Mouse (Mus musculus) MEL (cell line): ENCODE data around the gene Rela. TPM values are rescaled to one million over a fixed set of nuclear protein-coding genes. Genes with fewer than 3 reads are reported as not detected.

Source experiments
- DNase-seq: peaks from one replicate; pipeline ENCODE4 v3.0.0; 2011; ENCODE audit warnings: low read depth, low spot score
- H3K27ac ChIP-seq: 2 replicates; pipeline ENCODE4 v1.5.1; 2012; ENCODE audit warnings: low read depth, mild to moderate bottlenecking, control low read depth, low read length, moderate library complexity; ENCODE audit not compliant: control insufficient read depth
- H3K27me3 ChIP-seq, 2 experiments: fragments of 150-350 bp in 1 of 2; sonication (generic) in 1 of 2; 2 replicates each; pipeline ENCODE4 v1.6.1; 2012; ENCODE audit warnings: low read length in 2 of 2, mild to moderate bottlenecking in 2 of 2, improper control_type of control experiment in 1 of 2, moderate library complexity in 1 of 2; ENCODE audit not compliant: insufficient read depth in 2 of 2, control insufficient read depth in 1 of 2
- H3K36me3 ChIP-seq, 2 experiments: 2 replicates each; pipeline ENCODE4 v1.6.1; 2012 to 2014; ENCODE audit warnings: low read length in 2 of 2, improper control_type of control experiment in 1 of 2, inconsistent platforms in 1 of 2, mild to moderate bottlenecking in 1 of 2; ENCODE audit not compliant: insufficient read depth in 2 of 2, control insufficient read depth in 1 of 2
- H3K4me1 ChIP-seq, 2 experiments: fragments of 150-350 bp in 1 of 2; sonication (generic) in 1 of 2; 2 replicates each; pipeline ENCODE4 v1.6.1; 2012; ENCODE audit warnings: low read length in 2 of 2, improper control_type of control experiment in 1 of 2, mild to moderate bottlenecking in 1 of 2; ENCODE audit not compliant: insufficient read depth in 2 of 2, control insufficient read depth in 1 of 2
- H3K4me3 ChIP-seq, 2 experiments: fragments of 150-350 bp in 1 of 2; sonication (generic) in 1 of 2; 2 replicates each; pipeline ENCODE4 v1.5.1; 2012; ENCODE audit warnings: low read depth in 2 of 2, low read length in 2 of 2, mild to moderate bottlenecking in 2 of 2, moderate library complexity in 2 of 2, control low read depth in 1 of 2, improper control_type of control experiment in 1 of 2; ENCODE audit not compliant: control insufficient read depth in 1 of 2, insufficient read depth in 1 of 2
- H3K79me2 ChIP-seq: 2 replicates; pipeline ENCODE4 v1.6.1; 2012; ENCODE audit warnings: mild to moderate bottlenecking, low read length, moderate library complexity; ENCODE audit not compliant: control insufficient read depth, poor library complexity, insufficient read depth
- H3K9ac ChIP-seq: 2 replicates; pipeline ENCODE4 v1.6.1; 2012; ENCODE audit warnings: low read depth, mild to moderate bottlenecking, control low read depth, low read length, moderate library complexity; ENCODE audit not compliant: control insufficient read depth, poor library complexity, severe bottlenecking
- H3K9me3 ChIP-seq: fragments of 150-350 bp; sonication (generic); replicated peaks from 2 replicates; pipeline ENCODE4 v1.6.1; 2012; ENCODE audit warnings: mild to moderate bottlenecking, low read length, improper control_type of control experiment, moderate library complexity; ENCODE audit not compliant: insufficient read depth
- E2F4 ChIP-seq: IDR thresholded peaks from 2 replicates; pipeline ENCODE4 v1.6.1; 2011; ENCODE audit warnings: low read depth, low read length, improper control_type of control experiment, borderline replicate concordance
- EP300 ChIP-seq, 2 experiments: IDR thresholded peaks; 2 replicates each; pipeline ENCODE4 v1.6.1; 2011; ENCODE audit warnings: improper control_type of control experiment in 2 of 2, low read length in 2 of 2, low read depth in 1 of 2, mild to moderate bottlenecking in 1 of 2
- ETS1 ChIP-seq: IDR thresholded peaks from 2 replicates; pipeline ENCODE4 v1.6.1; 2012; ENCODE audit warnings: low read depth, mild to moderate bottlenecking, inconsistent platforms, low read length, improper control_type of control experiment, moderate library complexity
- GABPA ChIP-seq: IDR thresholded peaks from 2 replicates; pipeline ENCODE4 v1.6.1; 2012; ENCODE audit warnings: low read depth, mild to moderate bottlenecking, inconsistent platforms, low read length, improper control_type of control experiment, moderate library complexity
- HCFC1 ChIP-seq: IDR thresholded peaks from 2 replicates; pipeline ENCODE4 v1.6.1; 2012; ENCODE audit warnings: low read depth, mild to moderate bottlenecking, inconsistent platforms, low read length, improper control_type of control experiment, moderate library complexity
- KAT2A ChIP-seq: conservative IDR thresholded peaks from 2 replicates; pipeline ENCODE4 v1.6.1; 2012; ENCODE audit warnings: low read depth, low read length, improper control_type of control experiment, inconsistent platforms
- MAFK ChIP-seq: IDR thresholded peaks from 2 replicates; pipeline ENCODE4 v1.6.1; 2011; ENCODE audit warnings: low read depth, mild to moderate bottlenecking, low read length, improper control_type of control experiment, borderline replicate concordance
- MYC ChIP-seq: IDR thresholded peaks from 2 replicates; pipeline ENCODE4 v1.6.1; 2011; ENCODE audit warnings: low read depth, mild to moderate bottlenecking, low read length, improper control_type of control experiment, moderate library complexity
- NELFE ChIP-seq: IDR thresholded peaks from 2 replicates; pipeline ENCODE4 v1.6.1; 2011; ENCODE audit warnings: low read depth, low read length, improper control_type of control experiment
- POLR2A ChIP-seq, 2 experiments: IDR thresholded peaks; 2 replicates each; pipeline ENCODE4 v1.6.1; 2011 to 2012; ENCODE audit warnings: low read length in 2 of 2, mild to moderate bottlenecking in 2 of 2, control low read depth in 1 of 2, improper control_type of control experiment in 1 of 2, low read depth in 1 of 2, moderate library complexity in 1 of 2; ENCODE audit not compliant: control insufficient read depth in 1 of 2, insufficient read depth in 1 of 2, poor library complexity in 1 of 2
- POLR2AphosphoS2 ChIP-seq: IDR thresholded peaks from 2 replicates; pipeline ENCODE4 v1.6.1; 2011; ENCODE audit warnings: low read length, improper control_type of control experiment
- RAD21 ChIP-seq: IDR thresholded peaks from 2 replicates; pipeline ENCODE4 v1.6.1; 2011; ENCODE audit warnings: mild to moderate bottlenecking, low read depth, low read length, improper control_type of control experiment
- RCOR1 ChIP-seq: IDR thresholded peaks from 2 replicates; pipeline ENCODE4 v1.6.1; 2012; ENCODE audit warnings: low read depth, mild to moderate bottlenecking, inconsistent platforms, low read length, improper control_type of control experiment
- SIN3A ChIP-seq: IDR thresholded peaks from 2 replicates; pipeline ENCODE4 v1.6.1; 2012; ENCODE audit warnings: low read length, improper control_type of control experiment, inconsistent platforms
- SMC3 ChIP-seq: IDR thresholded peaks from 2 replicates; pipeline ENCODE4 v1.6.1; 2011; ENCODE audit warnings: low read depth, low read length, improper control_type of control experiment
- TBP ChIP-seq: IDR thresholded peaks from 2 replicates; pipeline ENCODE4 v1.8.0; 2011; ENCODE audit warnings: low read depth, low read length, improper control_type of control experiment
- USF1 ChIP-seq: IDR thresholded peaks from 2 replicates; pipeline ENCODE4 v1.6.1; 2014; ENCODE audit warnings: low read depth, mild to moderate bottlenecking, inconsistent platforms, low read length, improper control_type of control experiment, moderate library complexity
- ZKSCAN1 ChIP-seq: IDR thresholded peaks from 2 replicates; pipeline ENCODE4 v1.6.1; 2012; ENCODE audit warnings: low read depth, mild to moderate bottlenecking, inconsistent platforms, low read length, improper control_type of control experiment, moderate library complexity
- polyA plus RNA-seq, 2 experiments: library from polyadenylated mRNA; stranded (reverse) in 1 of 2; unstranded in 1 of 2; fragments of >175 nt in 1 of 2; fragments of >200 nt in 1 of 2; gene quantifications; 2 replicates each; pipeline versions ENCODE4 v1.2.1 to v1.2.4; 2012; ENCODE audit warnings: low replicate concordance in 2 of 2, low read depth in 1 of 2; ENCODE audit not compliant: insufficient read length in 2 of 2, insufficient read depth in 1 of 2, missing spikeins in 1 of 2
- total RNA-seq: library from RNA; depleted of rRNA; stranded (reverse); fragments of 300-350 nt; gene quantifications from 2 replicates; pipeline ENCODE4 v1.2.3, GENCODE M21; 2012; rRNA removed

Rela gene
- total and polyA plus RNA-seq, 3 experiments: 16.4 to 61.7 TPM; not detected in 1

- Histone ChIP-seq H3K4me1 (peaks cover 0 to 19% of the 10 kb centered on the region in 2 experiments; a peak in 3 of 4 replicates), H3K27me3 (no peaks in the 10 kb centered on the region), H3K36me3 (peaks cover 2 to 9% of the 10 kb centered on the region in 2 experiments; a peak in 2 of 4 replicates), H3K27ac (no peak overlapping the region), H3K79me2 (peaks cover 34% of the 10 kb centered on the region), H3K4me3 (no peak overlapping the region), H3K9me3 (no peaks in the 10 kb centered on the region), H3K9ac (no peak overlapping the region)
- TF ChIP-seq ZKSCAN1 (no peak), MAFK (no peak), GABPA (no peak), POLR2A (IDR thresholded peaks at IDR 0.05; ENCODE audit: control insufficient read depth in 1 of 2, insufficient read depth in 1 of 2, low read depth in 1 of 2, low read length in 2 of 2, poor library complexity in 1 of 2) (no peak), ETS1 (no peak), E2F4 (no peak), SIN3A (no peak), RCOR1 (no peak), POLR2AphosphoS2 (no peak), EP300 (IDR thresholded peaks at IDR 0.05; ENCODE audit: low read depth in 1 of 2, low read length in 2 of 2) (no peak), MYC (no peak), HCFC1 (no peak), SMC3 (no peak), RAD21 (no peak), NELFE (no peak), TBP (no peak)
- DNase-seq: no peak
Measured at GRCm38 (mm10) chr19:5693801-5694200, 56.5 kb downstream of the Rela start.

GRCm38 (mm10) chr19:5695849-5696462 is 58.7 kb downstream of the Rela start:
- no peaks in the 10 kb centered on the region for H3K27me3 ChIP-seq
- H3K79me2 ChIP-seq: peaks cover 20% of the 10 kb centered on the region
- no peak overlapping the region for H3K9ac ChIP-seq
- H3K27ac ChIP-seq: no peak overlapping the region
- peaks cover 0 to 14% of the 10 kb centered on the region in 2 experiments; a peak in 3 of 4 replicates for H3K4me1 ChIP-seq
- DNase-seq: no peak
- H3K9me3 ChIP-seq: no peaks in the 10 kb centered on the region
- no peak overlapping the region for H3K4me3 ChIP-seq
- H3K36me3 ChIP-seq: peaks cover 2 to 5% of the 10 kb centered on the region in 2 experiments; a peak in 2 of 4 replicates
- TF ChIP-seq USF1: no peak
- no peak for TF ChIP-seq KAT2A

Other genes starting within 250 kb of the Rela start
- gene Sart1, start 248.8 kb upstream of the Rela start, total RNA-seq: 114 and 117 TPM in 2 replicates
- gene Sart1, start 248.8 kb upstream of the Rela start, polyA plus RNA-seq: 100 to 1,000 TPM in 1 of 2 experiments, not detected in 1; 141 TPM
- 0.54 and 0.72 TPM in 2 replicates for gene Tsga10ip, start 235.0 kb upstream of the Rela start, total RNA-seq
- 1 to 10 TPM in 1 of 2 experiments, not detected in 1; 4.5 TPM for gene Tsga10ip, start 235.0 kb upstream of the Rela start, polyA plus RNA-seq
- gene Drap1, start 212.5 kb upstream of the Rela start, total RNA-seq: 160 and 183 TPM in 2 replicates
- gene Drap1, start 212.5 kb upstream of the Rela start, polyA plus RNA-seq: 100 to 1,000 TPM in 1 of 2 experiments, not detected in 1; 307 TPM
- 8.4 and 8.9 TPM in 2 replicates for gene AI837181, start 212.3 kb upstream of the Rela start, total RNA-seq
- 10 to 100 TPM in 1 of 2 experiments, not detected in 1; 41.3 TPM for gene AI837181, start 212.3 kb upstream of the Rela start, polyA plus RNA-seq
- gene Fosl1, start 189.9 kb upstream of the Rela start, total RNA-seq: 1.1 and 2.0 TPM in 2 replicates
- 1 to 10 TPM in 1 of 2 experiments, not detected in 1; 3.1 TPM for gene Fosl1, start 189.9 kb upstream of the Rela start, polyA plus RNA-seq
- gene Ccdc85b, start 179.6 kb upstream of the Rela start, total RNA-seq: 3.6 and 4.1 TPM in 2 replicates
- 1 to 10 TPM in 1 of 2 experiments, not detected in 1; 7.6 TPM for gene Ccdc85b, start 179.6 kb upstream of the Rela start, polyA plus RNA-seq
- 21.9 and 28.3 TPM in 2 replicates for gene Fibp, start 176.9 kb upstream of the Rela start, total RNA-seq
- gene Fibp, start 176.9 kb upstream of the Rela start, polyA plus RNA-seq: 10 to 100 TPM in 1 of 2 experiments, not detected in 1; 63.5 TPM
- gene Ctsw, start 169.0 kb upstream of the Rela start, total RNA-seq: 0.15 TPM in 1 of 2 replicates, not detected in the other
- gene Ctsw, start 169.0 kb upstream of the Rela start, polyA plus RNA-seq: under 1 TPM in 1 of 2 experiments, not detected in 1; 0.39 TPM
- gene Efemp2, start 163.5 kb upstream of the Rela start, total RNA-seq: 7.5 and 10.4 TPM in 2 replicates
- 10 to 100 TPM in 1 of 2 experiments, not detected in 1; 17.7 TPM for gene Efemp2, start 163.5 kb upstream of the Rela start, polyA plus RNA-seq
- 34.3 and 38.9 TPM in 2 replicates for gene Mus81, start 149.1 kb upstream of the Rela start, total RNA-seq
- 10 to 100 TPM in 1 of 2 experiments, not detected in 1; 50.5 TPM for gene Mus81, start 149.1 kb upstream of the Rela start, polyA plus RNA-seq
- gene Cfl1, start 147.0 kb upstream of the Rela start, total RNA-seq: 880 and 979 TPM in 2 replicates
- 1,000 to 10,000 TPM in 1 of 2 experiments, not detected in 1; 2,037 TPM for gene Cfl1, start 147.0 kb upstream of the Rela start, polyA plus RNA-seq
- 0.19 and 0.23 TPM in 2 replicates for gene 1700020D05Rik, start 133.7 kb upstream of the Rela start, total RNA-seq
- gene 1700020D05Rik, start 133.7 kb upstream of the Rela start, polyA plus RNA-seq: under 1 TPM in 1 of 2 experiments, not detected in 1; 0.78 TPM
- gene Snx32, start 126.9 kb upstream of the Rela start, total RNA-seq: 1.3 and 1.8 TPM in 2 replicates
- gene Snx32, start 126.9 kb upstream of the Rela start, polyA plus RNA-seq: 1 to 10 TPM in 1 of 2 experiments, not detected in 1; 2.6 TPM
- gene Ovol1, start 76.8 kb upstream of the Rela start, total RNA-seq: not detected in 2 replicates
- gene Ovol1, start 76.8 kb upstream of the Rela start, polyA plus RNA-seq: under 1 TPM in 1 of 2 experiments, not detected in 1; 0.06 TPM
- 18.0 and 18.5 TPM in 2 replicates for gene Ap5b1, start 69.5 kb upstream of the Rela start, total RNA-seq
- gene Ap5b1, start 69.5 kb upstream of the Rela start, polyA plus RNA-seq: 10 to 100 TPM in 1 of 2 experiments, not detected in 1; 28.1 TPM
- 109 and 124 TPM in 2 replicates for gene Rnaseh2c, start 35.6 kb upstream of the Rela start, total RNA-seq
- 100 to 1,000 TPM in 1 of 2 experiments, not detected in 1; 165 TPM for gene Rnaseh2c, start 35.6 kb upstream of the Rela start, polyA plus RNA-seq
- 51.0 and 54.5 TPM in 2 replicates for gene Kat5, start 27.2 kb upstream of the Rela start, total RNA-seq
- gene Kat5, start 27.2 kb upstream of the Rela start, polyA plus RNA-seq: 10 to 100 TPM in 1 of 2 experiments, not detected in 1; 67.6 TPM
- 6.2 and 7.6 TPM in 2 replicates for gene Sipa1, start 26.2 kb downstream of the Rela start, total RNA-seq
- gene Sipa1, start 26.2 kb downstream of the Rela start, polyA plus RNA-seq: 10 to 100 TPM in 1 of 2 experiments, not detected in 1; 15.5 TPM
- gene Map3k11, start 51.3 kb downstream of the Rela start, total RNA-seq: 17.9 and 22.5 TPM in 2 replicates
- gene Map3k11, start 51.3 kb downstream of the Rela start, polyA plus RNA-seq: 10 to 100 TPM in 1 of 2 experiments, not detected in 1; 38.3 TPM
- 25.3 and 26.8 TPM in 2 replicates for gene Pcnx3, start 51.4 kb downstream of the Rela start, total RNA-seq
- gene Pcnx3, start 51.4 kb downstream of the Rela start, polyA plus RNA-seq: 10 to 100 TPM in 1 of 2 experiments, not detected in 1; 76.4 TPM
- gene Kcnk7, start 66.9 kb downstream of the Rela start, total RNA-seq: 0.16 and 0.23 TPM in 2 replicates
- gene Kcnk7, start 66.9 kb downstream of the Rela start, polyA plus RNA-seq: under 1 TPM in 1 of 2 experiments, not detected in 1; 0.60 TPM
- gene Ehbp1l1, start 88.8 kb downstream of the Rela start, total RNA-seq: 60.6 and 63.2 TPM in 2 replicates
- 100 to 1,000 TPM in 1 of 2 experiments, 10 to 100 TPM in 1; 77.3 to 113 TPM for gene Ehbp1l1, start 88.8 kb downstream of the Rela start, polyA plus RNA-seq
- 29.6 and 35.9 TPM in 2 replicates for gene Fam89b, start 92.2 kb downstream of the Rela start, total RNA-seq
- gene Fam89b, start 92.2 kb downstream of the Rela start, polyA plus RNA-seq: 10 to 100 TPM in 1 of 2 experiments, not detected in 1; 60.2 TPM
- 0.39 TPM in 1 of 2 replicates, not detected in the other for gene Ltbp3, start 103.4 kb downstream of the Rela start, total RNA-seq
- not detected for gene Ltbp3, start 103.4 kb downstream of the Rela start, polyA plus RNA-seq
- gene Scyl1, start 133.9 kb downstream of the Rela start, total RNA-seq: 35.5 and 36.0 TPM in 2 replicates
- gene Scyl1, start 133.9 kb downstream of the Rela start, polyA plus RNA-seq: 10 to 100 TPM in 1 of 2 experiments, not detected in 1; 64.1 TPM
- gene Frmd8, start 237.8 kb downstream of the Rela start, total RNA-seq: 20.8 and 22.8 TPM in 2 replicates
- 10 to 100 TPM in 1 of 2 experiments, not detected in 1; 34.4 TPM for gene Frmd8, start 237.8 kb downstream of the Rela start, polyA plus RNA-seq
- gene Slc25a45, start 240.3 kb downstream of the Rela start, total RNA-seq: 20.7 and 23.5 TPM in 2 replicates
- 10 to 100 TPM in 1 of 2 experiments, not detected in 1; 30.7 TPM for gene Slc25a45, start 240.3 kb downstream of the Rela start, polyA plus RNA-seq